ENCODE assay signal across 13 mouse cellular contexts in genomic region chr11:95728916-95729907, GRCm38 (mm10). TPM values are rescaled to one million over a fixed set of nuclear protein-coding genes. Genes with fewer than 3 reads are reported as not detected.
DNase-seq lines count a peak whose midpoint lies in the region; ATAC-seq and TF ChIP-seq lines count a peak whose summit lies in the region.
"Had no signal": no experiment of that assay in that cellular context is flagged by ENCODE, and none has a peak within 500 bp of the region (broad histone marks: within the 10 kb centered on the region; RNA-seq: fewer than 3 reads in every experiment).

No protein-coding gene starts in this region.

- TF ChIP-seq CTCF in intestine, postnatal 0 days (IDR thresholded peaks at IDR 0.05; ENCODE audit: low read depth), result no peak

- H3K27ac ChIP-seq in intestine, postnatal 0 days (ENCODE audit: low read depth, low read length), result 0 out of 2 replicates have a peak overlapping the region, but pooled peaks have one; percentile 9
- H3K27ac ChIP-seq in intestine, embryonic 15.5 days, result no peak overlapping the region
- no peak overlapping the region for H3K27ac ChIP-seq in forebrain, embryonic 10.5 days

- H3K4me1 ChIP-seq in intestine, postnatal 0 days (replicated peaks; ENCODE audit: control insufficient read depth, insufficient read depth, low read length), result peaks cover 6% of the 10 kb centered on the region; the same call in 1 of the 2 replicates
- H3K4me1 ChIP-seq in intestine, embryonic 15.5 days (replicated peaks), result 0 out of 2 replicates have a peak, but pooled peaks cover 2% of the 10 kb centered on the region
- no peaks in the 10 kb centered on the region for H3K4me1 ChIP-seq in forebrain, embryonic 10.5 days

- no peaks in the 10 kb centered on the region for H3K36me3 ChIP-seq in intestine, postnatal 0 days (ENCODE audit: control insufficient read depth, insufficient read depth)
- H3K36me3 ChIP-seq in intestine, embryonic 15.5 days, result no peaks in the 10 kb centered on the region
- 0 out of 2 replicates have a peak, but pooled peaks cover under 1% of the 10 kb centered on the region for H3K36me3 ChIP-seq in forebrain, embryonic 10.5 days (replicated peaks)

- intact Hi-C loops in left cerebral cortex, postnatal 4 days (cut with DNase I), result no loop called here

- 76% methylated on average over 12 of the region's 12 CpGs for WGBS in intestine, postnatal 0 days
- 84% methylated on average over 12 of the region's 12 CpGs for WGBS in intestine, embryonic 15.5 days
- WGBS in forebrain, embryonic 10.5 days, result 86% methylated on average over 12 of the region's 12 CpGs

- H3K27me3 ChIP-seq in intestine, postnatal 0 days (replicated peaks; ENCODE audit: control insufficient read depth, insufficient read depth, low read length), result no peaks in the 10 kb centered on the region
- no peaks in the 10 kb centered on the region for H3K27me3 ChIP-seq in intestine, embryonic 15.5 days (replicated peaks)
- no peaks in the 10 kb centered on the region for H3K27me3 ChIP-seq in forebrain, embryonic 10.5 days (ENCODE audit: poor library complexity, severe bottlenecking)

- no peak for ATAC-seq in intestine, postnatal 0 days
- no peak for ATAC-seq in intestine, embryonic 15.5 days
- peak; percentile 87 for ATAC-seq in CD4-positive, CD25-positive, alpha-beta regulatory T cell, adult 4 months
- ATAC-seq in erythroid progenitor cell, adult 5-6 weeks (replicated peaks; ENCODE audit: low FRiP score, poor library complexity, severe bottlenecking), result peak; percentile 51; the same call in 1 of the 2 replicates
- peak; percentile 70 for ATAC-seq in megakaryocyte progenitor cell, adult 5-6 weeks (replicated peaks; ENCODE audit: poor library complexity)

- H3K9ac ChIP-seq in intestine, postnatal 0 days (ENCODE audit: low read depth, low read length), result no peak overlapping the region
- H3K9ac ChIP-seq in intestine, embryonic 15.5 days, result no peak overlapping the region

- DNase-seq in forebrain, embryonic 10.5 days (ENCODE audit: extremely low spot score, low spot score), result no peak
- DNase-seq in left cerebral cortex, postnatal 4 days, result no peak
- no peak for DNase-seq in adrenal gland, postnatal 25 days
- DNase-seq: cerebellum, postnatal 36 days; kidney, adult 11 months; layer of hippocampus, postnatal 36 days; lung, adult 18-20 months had no signal

- 0 out of 2 replicates have a peak overlapping the region, but pooled peaks have one; percentile 12 for H3K4me3 ChIP-seq in intestine, postnatal 0 days (ENCODE audit: low read depth, low read length)
- no peak overlapping the region for H3K4me3 ChIP-seq in intestine, embryonic 15.5 days (replicated peaks)
- no peak overlapping the region for H3K4me3 ChIP-seq in forebrain, embryonic 10.5 days
- H3K4me3 ChIP-seq: erythroblast, embryonic 14.5 days had no signal

- peak overlapping the region; percentile 40 for H3K4me2 ChIP-seq in intestine, postnatal 0 days (replicated peaks; ENCODE audit: low read depth)
- no peak overlapping the region for H3K4me2 ChIP-seq in intestine, embryonic 15.5 days (replicated peaks)

- H3K9me3 ChIP-seq in intestine, postnatal 0 days (ENCODE audit: control insufficient read depth), result no peaks in the 10 kb centered on the region
- no peaks in the 10 kb centered on the region for H3K9me3 ChIP-seq in intestine, embryonic 15.5 days
- H3K9me3 ChIP-seq in forebrain, embryonic 10.5 days, result no peaks in the 10 kb centered on the region

RNA-seq across cellular contexts. Expression of gene B130006D01Rik, which starts 5.8 kb away (rescaled TPM):
- 0.26 and 0.41 TPM in 2 replicates for polyA plus RNA-seq in intestine, postnatal 0 days (2015; fragmentation: Nextera tagmentation; extraction: Ambion mirVana)
- polyA plus RNA-seq in intestine, embryonic 15.5 days (2015; fragmentation: Nextera tagmentation; extraction: Ambion mirVana), result 0.77 and 0.96 TPM in 2 replicates
- polyA plus RNA-seq in CD4-positive, CD25-positive, alpha-beta regulatory T cell, adult 4 months (2017; shearing (Covaris generic)), result 1 to 10 TPM; 7.5 to 8.6 TPM
- total RNA-seq in erythroid progenitor cell, adult 5-6 weeks (2015; ENCODE audit: low replicate concordance), result 0.42 and 1.8 TPM in 2 replicates
- total RNA-seq in erythroid progenitor cell, adult 5-6 weeks (2017; ENCODE audit: low replicate concordance), result 0.61 and 2.6 TPM in 2 replicates
- total RNA-seq in megakaryocyte progenitor cell, adult 5-6 weeks (2015), result 2.1 and 2.5 TPM in 2 replicates
- 1.2 and 1.9 TPM in 2 replicates for total RNA-seq in megakaryocyte progenitor cell, adult 5-6 weeks (2017)
- polyA plus RNA-seq in forebrain, embryonic 10.5 days (2016; fragmentation: Nextera tagmentation; extraction: Ambion mirVana), result 1.4 TPM in 2 replicates
- 1 to 10 TPM; 1.8 to 2.2 TPM for total RNA-seq in left cerebral cortex, postnatal 4 days (2021)
- 1.1 and 1.4 TPM in 2 replicates for total RNA-seq in adrenal gland, postnatal 25 days (2021)
- polyA plus RNA-seq: erythroblast, embryonic 14.5 days had no signal

RNA-seq across cellular contexts. Expression of gene Zfp652, which starts 16.7 kb away (rescaled TPM):
- polyA plus RNA-seq in intestine, postnatal 0 days (2015; fragmentation: Nextera tagmentation; extraction: Ambion mirVana), result 7.9 and 9.7 TPM in 2 replicates
- 18.0 and 18.4 TPM in 2 replicates for polyA plus RNA-seq in intestine, embryonic 15.5 days (2015; fragmentation: Nextera tagmentation; extraction: Ambion mirVana)
- 10 to 100 TPM; 15.1 to 21.3 TPM for polyA plus RNA-seq in CD4-positive, CD25-positive, alpha-beta regulatory T cell, adult 4 months (2017; shearing (Covaris generic))
- 12.3 and 22.6 TPM in 2 replicates for total RNA-seq in erythroid progenitor cell, adult 5-6 weeks (2015; ENCODE audit: low replicate concordance)
- total RNA-seq in erythroid progenitor cell, adult 5-6 weeks (2017; ENCODE audit: low replicate concordance), result 9.0 and 23.0 TPM in 2 replicates
- total RNA-seq in megakaryocyte progenitor cell, adult 5-6 weeks (2015), result 30.1 and 37.2 TPM in 2 replicates
- total RNA-seq in megakaryocyte progenitor cell, adult 5-6 weeks (2017), result 20.9 and 29.1 TPM in 2 replicates
- 16.5 and 18.7 TPM in 2 replicates for polyA plus RNA-seq in forebrain, embryonic 10.5 days (2016; fragmentation: Nextera tagmentation; extraction: Ambion mirVana)
- 10 to 100 TPM; 50.8 to 53.1 TPM for total RNA-seq in left cerebral cortex, postnatal 4 days (2021)
- 40.8 and 51.1 TPM in 2 replicates for total RNA-seq in adrenal gland, postnatal 25 days (2021)

Comparison
In these comparisons a context has a peak if more than half of its experiments do, and no peak if none do; other contexts are left out.
1. ATAC-seq: peak in CD4-positive, CD25-positive, alpha-beta regulatory T cell, adult 4 months (single experiment), erythroid progenitor cell, adult 5-6 weeks (single experiment) and megakaryocyte progenitor cell, adult 5-6 weeks (single experiment); none in intestine, postnatal 0 days (single experiment) and intestine, embryonic 15.5 days (single experiment).